Mouse (Mus musculus): ENCODE data around the gene Ubald1. TPM values are rescaled to one million over a fixed set of nuclear protein-coding genes. Genes with fewer than 3 reads are reported as not detected.

The Ubald1 gene
- 92.4 and 107 TPM in 2 replicates for polyA plus RNA-seq (2012; rRNA removed)

GRCm38 (mm10) chr16:4880136-4880825 lies at the start of gene Ubald1:
Ubald1 (minus strand) TSS chr16:4880315.
- Histone ChIP-seq H3K36me3 (ENCODE audit: control insufficient read depth, insufficient read depth, low read length) (no peaks in the 10 kb centered on the region), H3K4me1 (replicated peaks; ENCODE audit: control insufficient read depth, insufficient read depth, low read length) (peaks cover 35% of the 10 kb centered on the region), H3K27ac (ENCODE audit: control insufficient read depth, insufficient read depth, low read length) (peak within 1 kb of the TSS; percentile 92), H3K27me3 (ENCODE audit: control insufficient read depth, insufficient read depth, low read length) (no peaks in the 10 kb centered on the region), H3K4me3 (ENCODE audit: control insufficient read depth, insufficient read depth, low read length) (peak within 1 kb of the TSS; percentile 87)
- WGBS: under 1% methylated on average over 48 of the region's 48 CpGs
- peak; percentile 93 for DNase-seq
- TF ChIP-seq POLR2A (IDR thresholded peaks at IDR 0.05; ENCODE audit: control insufficient read depth, extremely low read depth, insufficient read depth, low read length, poor library complexity) (peak; percentile 67), CTCF (IDR thresholded peaks at IDR 0.05; ENCODE audit: borderline replicate concordance, control insufficient read depth, extremely low read depth, insufficient read depth, low read length, poor library complexity) (no peak)

GRCm38 (mm10) chr16:4928474-4928873 lies 48.4 kb upstream of the Ubald1 start:
- H3K36me3 ChIP-seq (ENCODE audit: control insufficient read depth, insufficient read depth, low read length): peaks cover 3% of the 10 kb centered on the region
- H3K27me3 ChIP-seq (ENCODE audit: control insufficient read depth, insufficient read depth, low read length): no peaks in the 10 kb centered on the region
- H3K27ac ChIP-seq (ENCODE audit: control insufficient read depth, insufficient read depth, low read length): no peak overlapping the region
- no peak for DNase-seq
- 99% methylated on average over 2 of the region's 2 CpGs for WGBS
- TF ChIP-seq POLR2A (IDR thresholded peaks at IDR 0.05; ENCODE audit: control insufficient read depth, extremely low read depth, insufficient read depth, low read length, poor library complexity) (no peak), CTCF (IDR thresholded peaks at IDR 0.05; ENCODE audit: borderline replicate concordance, control insufficient read depth, extremely low read depth, insufficient read depth, low read length, poor library complexity) (no peak)
- no peaks in the 10 kb centered on the region for H3K4me1 ChIP-seq (replicated peaks; ENCODE audit: control insufficient read depth, insufficient read depth, low read length)
- no peak overlapping the region for H3K4me3 ChIP-seq (ENCODE audit: control insufficient read depth, insufficient read depth, low read length)

DNA sequence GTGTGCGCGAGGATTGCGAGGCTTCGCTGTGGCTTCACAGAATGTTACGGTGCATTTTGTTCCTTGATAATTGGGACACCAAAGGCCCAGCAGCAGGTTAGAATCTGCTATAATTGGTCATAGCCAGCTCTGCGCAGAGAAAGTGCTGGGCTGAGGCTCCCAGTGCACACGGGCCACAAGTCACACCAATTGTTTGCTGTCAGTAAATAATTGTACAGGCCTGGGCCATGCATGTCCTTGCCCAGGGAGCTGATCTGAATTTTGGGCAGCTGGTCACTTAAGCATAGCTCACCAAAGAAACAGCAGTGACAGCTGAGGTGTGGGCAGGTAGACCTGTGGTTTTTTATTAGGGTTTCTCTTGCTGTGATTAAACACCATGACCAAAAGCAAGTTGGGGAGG lies 47.9 kb upstream of the Ubald1 start:
- TF ChIP-seq POLR2A (IDR thresholded peaks at IDR 0.05; ENCODE audit: control insufficient read depth, extremely low read depth, insufficient read depth, low read length, poor library complexity): no peak
- TF ChIP-seq CTCF (IDR thresholded peaks at IDR 0.05; ENCODE audit: borderline replicate concordance, control insufficient read depth, extremely low read depth, insufficient read depth, low read length, poor library complexity): no peak
- Histone ChIP-seq H3K27me3 (ENCODE audit: control insufficient read depth, insufficient read depth, low read length) (no peaks in the 10 kb centered on the region), H3K4me3 (ENCODE audit: control insufficient read depth, insufficient read depth, low read length) (no peak overlapping the region), H3K36me3 (ENCODE audit: control insufficient read depth, insufficient read depth, low read length) (peaks cover 6% of the 10 kb centered on the region), H3K4me1 (replicated peaks; ENCODE audit: control insufficient read depth, insufficient read depth, low read length) (no peaks in the 10 kb centered on the region), H3K27ac (ENCODE audit: control insufficient read depth, insufficient read depth, low read length) (no peak overlapping the region)
- no peak for DNase-seq
- 97% methylated on average over 7 of the region's 7 CpGs for WGBS

GRCm38 (mm10) chr16:4923996-4924395 lies 43.9 kb upstream of the Ubald1 start:
- 98% methylated on average over 5 of the region's 5 CpGs for WGBS
- Histone ChIP-seq H3K4me1 (replicated peaks; ENCODE audit: control insufficient read depth, insufficient read depth, low read length) (peaks cover 6% of the 10 kb centered on the region), H3K27me3 (ENCODE audit: control insufficient read depth, insufficient read depth, low read length) (no peaks in the 10 kb centered on the region), H3K36me3 (ENCODE audit: control insufficient read depth, insufficient read depth, low read length) (0 out of 2 replicates have a peak, but pooled peaks cover 3% of the 10 kb centered on the region), H3K27ac (ENCODE audit: control insufficient read depth, insufficient read depth, low read length) (no peak overlapping the region), H3K4me3 (ENCODE audit: control insufficient read depth, insufficient read depth, low read length) (no peak overlapping the region)
- TF ChIP-seq POLR2A (IDR thresholded peaks at IDR 0.05; ENCODE audit: control insufficient read depth, extremely low read depth, insufficient read depth, low read length, poor library complexity) (no peak), CTCF (IDR thresholded peaks at IDR 0.05; ENCODE audit: borderline replicate concordance, control insufficient read depth, extremely low read depth, insufficient read depth, low read length, poor library complexity) (no peak)
- DNase-seq: no peak

DNA sequence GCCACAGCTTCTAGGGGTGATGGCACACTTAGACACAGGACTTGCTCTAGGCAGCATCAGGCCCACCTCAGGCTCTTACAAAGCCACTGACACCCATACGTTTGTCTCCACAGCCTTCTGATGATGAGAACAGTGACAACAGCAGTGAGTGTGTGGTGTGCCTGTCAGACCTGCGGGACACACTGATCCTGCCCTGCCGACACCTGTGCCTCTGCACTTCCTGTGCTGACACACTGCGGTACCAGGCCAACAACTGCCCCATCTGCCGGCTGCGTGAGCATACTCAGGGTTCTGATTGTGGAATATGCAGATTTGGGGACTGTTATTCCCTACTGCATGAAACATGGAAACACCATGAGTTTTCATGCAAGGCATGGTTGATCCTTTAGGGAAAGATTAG lies 42.4 kb upstream of the Ubald1 start:
- TF ChIP-seq POLR2A (IDR thresholded peaks at IDR 0.05; ENCODE audit: control insufficient read depth, extremely low read depth, insufficient read depth, low read length, poor library complexity) (no peak), CTCF (IDR thresholded peaks at IDR 0.05; ENCODE audit: borderline replicate concordance, control insufficient read depth, extremely low read depth, insufficient read depth, low read length, poor library complexity) (no peak)
- H3K36me3 ChIP-seq (ENCODE audit: control insufficient read depth, insufficient read depth, low read length): 0 out of 2 replicates have a peak, but pooled peaks cover 3% of the 10 kb centered on the region
- WGBS: 37% methylated on average over 6 of the region's 6 CpGs

GRCm38 (mm10) chr16:4920556-4920955 lies 40.4 kb upstream of the Ubald1 start:
- H3K36me3 ChIP-seq (ENCODE audit: control insufficient read depth, insufficient read depth, low read length): 0 out of 2 replicates have a peak, but pooled peaks cover 3% of the 10 kb centered on the region
- peaks cover 6% of the 10 kb centered on the region for H3K4me1 ChIP-seq (replicated peaks; ENCODE audit: control insufficient read depth, insufficient read depth, low read length)
- WGBS: 70% methylated on average over 4 of the region's 4 CpGs
- no peak for TF ChIP-seq POLR2A (IDR thresholded peaks at IDR 0.05; ENCODE audit: control insufficient read depth, extremely low read depth, insufficient read depth, low read length, poor library complexity)
- no peak for TF ChIP-seq CTCF (IDR thresholded peaks at IDR 0.05; ENCODE audit: borderline replicate concordance, control insufficient read depth, extremely low read depth, insufficient read depth, low read length, poor library complexity)
- no peak overlapping the region for H3K27ac ChIP-seq (ENCODE audit: control insufficient read depth, insufficient read depth, low read length)
- DNase-seq: no peak
- no peaks in the 10 kb centered on the region for H3K27me3 ChIP-seq (ENCODE audit: control insufficient read depth, insufficient read depth, low read length)
- no peak overlapping the region for H3K4me3 ChIP-seq (ENCODE audit: control insufficient read depth, insufficient read depth, low read length)

More for the DNA sequence above, 42.4 kb upstream of the Ubald1 start:
- Histone ChIP-seq H3K4me3 (ENCODE audit: control insufficient read depth, insufficient read depth, low read length) (no peak overlapping the region), H3K27ac (ENCODE audit: control insufficient read depth, insufficient read depth, low read length) (no peak overlapping the region), H3K27me3 (ENCODE audit: control insufficient read depth, insufficient read depth, low read length) (no peaks in the 10 kb centered on the region), H3K4me1 (replicated peaks; ENCODE audit: control insufficient read depth, insufficient read depth, low read length) (peaks cover 6% of the 10 kb centered on the region)
- DNase-seq: peak; percentile 37
